Mouse (Mus musculus) kidney, embryonic 14.5 days (tissue): ENCODE data around the gene Olfr1502. TPM values are rescaled to one million over a fixed set of nuclear protein-coding genes. Genes with fewer than 3 reads are reported as not detected.

ENCODE experiments used
- polyA plus RNA-seq: library from polyadenylated mRNA; unstranded; fragments of >200 nt; fragmentation: Nextera tagmentation; extraction: Ambion mirVana; gene quantifications from 2 replicates; pipeline ENCODE4 v1.2.1, GENCODE M21; 2014

Olfr1502 gene
- polyA plus RNA-seq, 1 experiment from 2014 or later: not detected

Other genes starting within 250 kb of the Olfr1502 start
- not detected in 2 replicates for gene Olfr1487, start 244.4 kb upstream of the Olfr1502 start, polyA plus RNA-seq
- gene Olfr1489, start 230.2 kb upstream of the Olfr1502 start, polyA plus RNA-seq: not detected in 2 replicates
- gene Olfr1490, start 210.7 kb upstream of the Olfr1502 start, polyA plus RNA-seq: not detected in 2 replicates
- gene Olfr1491, start 164.5 kb upstream of the Olfr1502 start, polyA plus RNA-seq: not detected in 2 replicates
- gene Olfr1493-ps1, start 138.5 kb upstream of the Olfr1502 start, polyA plus RNA-seq: not detected in 2 replicates
- not detected in 2 replicates for gene Olfr1494, start 122.1 kb upstream of the Olfr1502 start, polyA plus RNA-seq
- gene Olfr1495, start 97.2 kb upstream of the Olfr1502 start, polyA plus RNA-seq: not detected in 2 replicates
- not detected in 2 replicates for gene Olfr1496, start 83.9 kb upstream of the Olfr1502 start, polyA plus RNA-seq
- gene Olfr1497, start 63.6 kb upstream of the Olfr1502 start, polyA plus RNA-seq: not detected in 2 replicates
- gene Olfr1499, start 42.3 kb upstream of the Olfr1502 start, polyA plus RNA-seq: not detected in 2 replicates
- gene Olfr1500, start 31.3 kb upstream of the Olfr1502 start, polyA plus RNA-seq: not detected in 2 replicates
- not detected in 2 replicates for gene Olfr1501, start 11.1 kb upstream of the Olfr1502 start, polyA plus RNA-seq
- gene Olfr1504, start 36.1 kb downstream of the Olfr1502 start, polyA plus RNA-seq: not detected in 2 replicates
- gene Olfr1505, start 51.7 kb downstream of the Olfr1502 start, polyA plus RNA-seq: not detected in 2 replicates